Comparison of ENCODE assay signal across 30 mouse cellular contexts in genomic region chr4:136331709-136332108, GRCm38 (mm10).
"Had no signal": no experiment of that assay in that cellular context is flagged by ENCODE, and none has a peak within 500 bp of the region (broad histone marks: within the 10 kb centered on the region; RNA-seq: fewer than 3 reads in every experiment).

No protein-coding gene starts in this region.

- H3K9ac ChIP-seq: limb, embryonic 12.5 days; limb, embryonic 13.5 days; limb, embryonic 15.5 days; liver, embryonic 13.5 days; liver, embryonic 14.5 days; liver, embryonic 15.5 days; lung, embryonic 14.5 days; lung, embryonic 15.5 days; midbrain, embryonic 12.5 days; midbrain, embryonic 13.5 days; midbrain, embryonic 15.5 days; neural tube, embryonic 12.5 days had no signal

- H3K27me3 ChIP-seq: limb, embryonic 12.5 days; limb, embryonic 13.5 days; limb, embryonic 15.5 days; liver, embryonic 13.5 days; liver, embryonic 15.5 days; lung, embryonic 15.5 days; megakaryocyte, embryonic 14.5 days; midbrain, embryonic 12.5 days; midbrain, embryonic 13.5 days; midbrain, embryonic 15.5 days; neural tube, embryonic 12.5 days had no signal

- H3K9me3 ChIP-seq: limb, embryonic 10.5 days; limb, embryonic 12.5 days; limb, embryonic 13.5 days; limb, embryonic 15.5 days; liver, embryonic 13.5 days; liver, embryonic 15.5 days; lung, embryonic 15.5 days; megakaryocyte, embryonic 14.5 days; midbrain, embryonic 10.5 days; midbrain, embryonic 12.5 days; midbrain, embryonic 13.5 days; midbrain, embryonic 15.5 days; neural tube, embryonic 12.5 days had no signal

- ATAC-seq: lung, postnatal 0 days; midbrain, embryonic 13.5 days; midbrain, embryonic 15.5 days; midbrain, embryonic 16.5 days had no signal

- H3K4me3 ChIP-seq: left cerebral cortex, adult 2 months; limb, embryonic 10.5 days; limb, embryonic 12.5 days; limb, embryonic 13.5 days; limb, embryonic 15.5 days; liver, embryonic 13.5 days; liver, embryonic 15.5 days; lung, embryonic 15.5 days; megakaryocyte, embryonic 14.5 days; midbrain, embryonic 10.5 days; midbrain, embryonic 12.5 days; midbrain, embryonic 13.5 days; midbrain, embryonic 15.5 days; myocyte; neural tube, embryonic 12.5 days had no signal

- H3K4me2 ChIP-seq: limb, embryonic 12.5 days; limb, embryonic 13.5 days; limb, embryonic 15.5 days; liver, embryonic 13.5 days; liver, embryonic 15.5 days; lung, embryonic 14.5 days; lung, embryonic 15.5 days; midbrain, embryonic 11.5 days; midbrain, embryonic 12.5 days; midbrain, embryonic 13.5 days; midbrain, embryonic 15.5 days; neural tube, embryonic 12.5 days had no signal

- DNase-seq: left cerebral cortex, postnatal 4 days; liver; liver, embryonic 13.5 days; lung, adult 18-20 months; lung, adult 2 months; lung, embryonic 14.5 days; lung, postnatal 10 days; lung, postnatal 14 days; lung, postnatal 36 days; lung, postnatal 4 days; midbrain, embryonic 14.5 days had no signal

- H3K27ac ChIP-seq: left cerebral cortex, adult 2 months; limb, embryonic 10.5 days; limb, embryonic 12.5 days; limb, embryonic 13.5 days; limb, embryonic 15.5 days; liver, embryonic 13.5 days; liver, embryonic 14.5 days; liver, embryonic 15.5 days; lung, embryonic 15.5 days; macrophage; midbrain, embryonic 10.5 days; midbrain, embryonic 12.5 days; midbrain, embryonic 13.5 days; midbrain, embryonic 15.5 days; neural tube, embryonic 12.5 days had no signal

- H3K4me1 ChIP-seq: limb, embryonic 10.5 days; limb, embryonic 12.5 days; limb, embryonic 13.5 days; limb, embryonic 15.5 days; liver, embryonic 13.5 days; liver, embryonic 15.5 days; lung, embryonic 15.5 days; midbrain, embryonic 10.5 days; midbrain, embryonic 12.5 days; midbrain, embryonic 13.5 days; midbrain, embryonic 15.5 days; neural tube, embryonic 12.5 days had no signal
